ENCODE assay signal across 10 mouse cellular contexts in genomic region chr8:26441268-26442030, GRCm38 (mm10).
DNase-seq lines count a peak whose midpoint lies in the region; ATAC-seq lines count a peak whose summit lies in the region.
"Had no signal": no experiment of that assay in that cellular context is flagged by ENCODE, and none has a peak within 500 bp of the region (broad histone marks: within the 10 kb centered on the region; RNA-seq: fewer than 3 reads in every experiment).

No protein-coding gene starts in this region.

- H3K27ac ChIP-seq in midbrain, embryonic 15.5 days: no peak overlapping the region
- no peak overlapping the region for H3K27ac ChIP-seq in midbrain, embryonic 11.5 days (ENCODE audit: low read depth, low read length)

- no peak overlapping the region for H3K9ac ChIP-seq in midbrain, embryonic 15.5 days
- H3K9ac ChIP-seq in midbrain, embryonic 11.5 days (ENCODE audit: low read length): no peak overlapping the region

- H3K36me3 ChIP-seq in midbrain, embryonic 15.5 days (replicated peaks): no peaks in the 10 kb centered on the region
- H3K36me3 ChIP-seq in midbrain, embryonic 11.5 days (ENCODE audit: control insufficient read depth, insufficient read depth, low read length): no peaks in the 10 kb centered on the region

- no peak overlapping the region for H3K4me2 ChIP-seq in midbrain, embryonic 15.5 days
- H3K4me2 ChIP-seq in midbrain, embryonic 11.5 days: no peak overlapping the region

- WGBS in midbrain, embryonic 15.5 days: 66% methylated on average over 12 of the region's 12 CpGs
- WGBS in midbrain, embryonic 11.5 days: 85% methylated on average over 12 of the region's 12 CpGs

- H3K27me3 ChIP-seq in midbrain, embryonic 15.5 days (replicated peaks): no peaks in the 10 kb centered on the region
- no peaks in the 10 kb centered on the region for H3K27me3 ChIP-seq in midbrain, embryonic 11.5 days (ENCODE audit: control insufficient read depth, insufficient read depth, low read length)
- H3K27me3 ChIP-seq: megakaryocyte, embryonic 14.5 days had no signal

- H3K4me1 ChIP-seq in midbrain, embryonic 15.5 days: peaks cover 6% of the 10 kb centered on the region; the same call in 1 of the 2 replicates
- peaks cover 2% of the 10 kb centered on the region; the same call in 1 of the 2 replicates for H3K4me1 ChIP-seq in midbrain, embryonic 11.5 days (ENCODE audit: control insufficient read depth, insufficient read depth, low read length)
- H3K4me1 ChIP-seq: megakaryocyte, embryonic 14.5 days had no signal

- H3K9me3 ChIP-seq in midbrain, embryonic 15.5 days: no peaks in the 10 kb centered on the region
- no peaks in the 10 kb centered on the region for H3K9me3 ChIP-seq in midbrain, embryonic 11.5 days (ENCODE audit: control insufficient read depth, low read length)

- H3K4me3 ChIP-seq in midbrain, embryonic 15.5 days: no peak overlapping the region
- H3K4me3 ChIP-seq in midbrain, embryonic 11.5 days (ENCODE audit: low read depth, low read length): no peak overlapping the region
- H3K4me3 ChIP-seq: megakaryocyte, embryonic 14.5 days had no signal

- 0 out of 2 replicates have a peak, but pooled peaks have one; percentile 37 for ATAC-seq in midbrain, embryonic 15.5 days (replicated peaks)
- ATAC-seq in midbrain, embryonic 11.5 days (ENCODE audit: low FRiP score): no peak

- peak; percentile 90 for DNase-seq in heart, adult 11 months
- DNase-seq in heart, adult 8-10 months (ENCODE audit: low spot score): no peak
- no peak for DNase-seq in midbrain, embryonic 11.5 days (ENCODE audit: low spot score, missing footprints)
- DNase-seq in fibroblast of lung, adult 2 months (ENCODE audit: low read depth): peak; percentile 53
- DNase-seq in skeletal muscle tissue, adult 2 months (ENCODE audit: low read depth, low spot score): peak; percentile 27
- DNase-seq in thymus, postnatal 25 days: no peak
- no peak for DNase-seq in left cerebral cortex, adult 11 months (ENCODE audit: low spot score)
- DNase-seq: right cerebral cortex, postnatal 25 days had no signal

Comparison
In these comparisons a context has a peak if more than half of its experiments do, and no peak if none do; other contexts are left out.
1. DNase-seq: peak in heart, adult 11 months (single experiment), fibroblast of lung, adult 2 months (single experiment) and skeletal muscle tissue, adult 2 months (single experiment); none in heart, adult 8-10 months (single experiment), midbrain, embryonic 11.5 days (single experiment), thymus, postnatal 25 days (single experiment) and left cerebral cortex, adult 11 months (single experiment).